Mouse (Mus musculus): ENCODE measurements around the gene Vti1b. TPM values are rescaled to one million over a fixed set of nuclear protein-coding genes. Genes with fewer than 3 reads are reported as not detected.

Vti1b gene
- 123 TPM for polyA plus RNA-seq (2017; shearing (Covaris generic))

GRCm38 (mm10) chr12:79172019-79172941 is at the start of gene Vti1b:
Gene Vti1b (minus strand): TSS chr12:79172667.

DNA sequence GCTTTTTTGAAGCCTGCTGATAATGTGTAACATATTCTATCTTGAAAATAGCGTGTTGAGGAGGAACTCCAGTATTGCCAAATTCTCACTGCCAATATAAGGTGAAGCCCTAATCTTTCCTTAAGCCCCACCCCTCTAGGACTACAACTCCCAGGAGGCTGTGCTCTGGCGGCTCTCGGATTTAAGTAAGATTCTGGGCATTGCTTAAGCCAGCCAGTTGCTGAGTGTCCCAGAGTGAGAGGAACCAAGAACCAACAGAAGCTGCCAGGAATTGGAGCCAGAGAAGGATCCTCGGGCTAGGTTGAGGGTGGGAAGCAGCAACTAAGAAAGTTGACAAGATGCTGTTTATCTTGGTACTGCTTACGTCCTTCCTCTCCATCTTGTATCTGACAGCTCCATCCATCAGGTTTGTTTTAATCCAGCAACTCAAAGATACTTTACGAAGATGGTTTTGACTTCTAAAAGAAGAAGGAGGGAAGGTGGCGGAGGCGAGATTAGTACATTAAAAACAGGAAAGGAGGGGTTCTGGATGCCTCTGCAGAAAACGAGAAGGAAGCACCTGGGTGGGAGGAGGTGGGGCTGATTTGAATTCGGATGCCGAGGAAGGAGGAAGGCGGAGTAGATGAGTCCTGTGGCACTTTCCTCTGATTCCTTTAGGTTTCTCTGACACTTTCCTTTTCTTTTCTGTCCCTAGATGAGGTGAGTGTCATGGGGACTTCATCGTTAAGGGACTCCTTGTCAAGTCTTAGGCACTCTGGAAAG is 36.4 kb upstream of the Vti1b start, which contains the start of gene Rdh12:
TSS of gene Rdh12 (plus strand) at position 212 of the 762 bp plus-strand sequence.

GRCm38 (mm10) chr12:79192193-79192592 is 19.7 kb upstream of the Vti1b start, which contains the start of gene Rdh11:
Gene Rdh11 (minus strand): TSS chr12:79192293.

DNA sequence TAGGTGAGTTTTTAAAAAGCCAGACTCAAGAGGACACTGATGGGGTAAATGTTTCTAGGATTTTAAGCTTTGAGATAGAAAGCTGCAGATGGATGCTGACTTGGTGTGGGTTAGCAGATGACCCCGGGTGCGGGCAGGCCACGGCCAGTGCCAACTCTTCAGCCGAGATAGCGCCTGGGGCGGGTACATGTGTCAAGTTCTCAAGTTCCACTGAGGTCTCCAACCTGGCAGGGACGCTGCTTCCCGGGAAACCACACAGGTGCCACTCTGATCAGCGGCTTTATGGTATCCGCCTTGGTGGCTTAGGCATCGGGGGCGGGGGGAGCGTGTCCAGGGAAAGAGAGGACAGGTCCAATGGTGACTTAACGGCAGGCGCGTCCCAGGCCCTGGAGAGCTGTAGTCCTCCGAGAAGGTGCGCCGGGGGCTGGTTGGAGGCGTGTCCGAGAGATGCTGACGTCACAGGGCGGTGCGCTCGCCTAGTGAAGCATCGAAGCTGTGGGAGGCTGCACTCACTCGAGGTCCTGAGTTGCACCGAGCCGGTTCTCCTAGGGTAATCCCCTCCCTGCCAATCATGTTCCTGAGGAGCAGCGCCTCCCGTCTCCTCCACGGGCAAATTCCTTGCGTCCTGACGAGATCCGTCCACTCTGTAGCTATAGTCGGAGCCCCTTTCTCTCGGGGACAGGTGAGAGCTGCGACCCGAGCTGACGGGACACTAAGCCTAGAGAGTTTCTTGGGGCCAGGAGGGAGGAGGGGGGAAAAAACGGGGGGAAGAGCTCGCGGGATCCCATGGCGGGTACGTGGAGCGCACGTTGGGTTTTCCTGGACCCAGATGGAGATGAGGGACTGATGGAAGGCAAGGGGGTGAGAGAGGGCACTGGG is 41.9 kb downstream of the Vti1b start, which contains the start of gene Arg2:
TSS of gene Arg2 (plus strand) at position 479 of the 879 bp plus-strand sequence.

Other genes with a start within 250 kb of the Vti1b start
- 50.4 TPM for gene Tmem229b, start 165.0 kb downstream of the Vti1b start, polyA plus RNA-seq (2017; shearing (Covaris generic))
- 0.29 TPM for gene Plekhh1, start 143.5 kb downstream of the Vti1b start, polyA plus RNA-seq (2017; shearing (Covaris generic))
- 20.8 TPM for gene Pigh, start 83.0 kb downstream of the Vti1b start, polyA plus RNA-seq (2017; shearing (Covaris generic))
- 0.14 TPM for gene Arg2, start 41.9 kb downstream of the Vti1b start, polyA plus RNA-seq (2017; shearing (Covaris generic))
- 20.5 TPM for gene Rdh11, start 19.6 kb upstream of the Vti1b start, polyA plus RNA-seq (2017; shearing (Covaris generic))
- 12.1 TPM for gene Rdh12, start 36.2 kb upstream of the Vti1b start, polyA plus RNA-seq (2017; shearing (Covaris generic))
- 26.9 TPM for gene Zfyve26, start 123.6 kb upstream of the Vti1b start, polyA plus RNA-seq (2017; shearing (Covaris generic))
- 4.0 TPM for gene Rad51b, start 124.6 kb upstream of the Vti1b start, polyA plus RNA-seq (2017; shearing (Covaris generic))